Mouse (Mus musculus) embryonic fibroblast, embryonic 13.5 days (primary cell): ENCODE results near the gene Osbpl6.

Source experiments
- CTCF ChIP-seq: IDR thresholded peaks from 2 replicates; pipeline ENCODE4 v1.5.1; 2011; ENCODE audit warnings: mild to moderate bottlenecking, control low read depth, low read length, moderate library complexity, borderline replicate concordance; ENCODE audit not compliant: insufficient read depth
- POLR2A ChIP-seq: IDR thresholded peaks from 2 replicates; pipeline ENCODE4 v1.6.1; 2011; ENCODE audit warnings: low read depth, mild to moderate bottlenecking, control low read depth, low read length, moderate library complexity

GRCm38 (mm10) chr2:76496749-76497140 is 90.4 kb downstream of the Osbpl6 start:
- TF ChIP-seq POLR2A, result no peak
- TF ChIP-seq CTCF, result no peak
